Mouse (Mus musculus) kidney, postnatal 0 days (tissue): ENCODE measurements around the gene Ppp1r10. TPM values are rescaled to one million over a fixed set of nuclear protein-coding genes. Genes with fewer than 3 reads are reported as not detected.

ENCODE experiments used
- ATAC-seq: fragments of 200-750 bp; cut with Nextera tagmentation; replicated peaks from 2 replicates; pipeline ENCODE4 v1.8.0; 2017; ENCODE audit warnings: low read depth, moderate number of reproducible peaks, moderate TSS enrichment, moderate library complexity; ENCODE audit not compliant: low FRiP score
- DNase-seq: peaks from one replicate; pipeline ENCODE4 v3.0.0-alpha.2; 2016; ENCODE audit warnings: low spot score
- H3K27ac ChIP-seq: fragments of 300-500 bp; sonication (generic); 2 replicates; pipeline ENCODE4 v1.5.1; 2014; ENCODE audit warnings: mild to moderate bottlenecking
- H3K27me3 ChIP-seq: fragments of 300-500 bp; sonication (generic); 2 replicates; pipeline ENCODE4 v1.6.1; 2014; ENCODE audit warnings: low read length, mixed read lengths; ENCODE audit not compliant: insufficient read depth
- H3K36me3 ChIP-seq: fragments of 300-500 bp; sonication (generic); 2 replicates; pipeline ENCODE4 v1.6.1; 2014; ENCODE audit warnings: low read length, mixed read lengths; ENCODE audit not compliant: insufficient read depth
- H3K4me1 ChIP-seq: fragments of 300-500 bp; sonication (generic); replicated peaks from 2 replicates; pipeline ENCODE4 v1.6.1; 2014; ENCODE audit warnings: antibody characterized with exemption, low read length, mixed read lengths; ENCODE audit not compliant: insufficient read depth
- H3K4me2 ChIP-seq: fragments of 300-500 bp; sonication (generic); 2 replicates; pipeline ENCODE4 v1.6.1; 2014; ENCODE audit warnings: mild to moderate bottlenecking, low read length, moderate library complexity, mixed read lengths
- H3K4me3 ChIP-seq: fragments of 300-500 bp; sonication (generic); replicated peaks from 2 replicates; pipeline ENCODE4 v1.5.1; 2014; ENCODE audit warnings: low read depth, low read length
- H3K9ac ChIP-seq: fragments of 300-500 bp; sonication (generic); 2 replicates; pipeline ENCODE4 v1.6.1; 2014; ENCODE audit warnings: low read depth, low read length
- H3K9me3 ChIP-seq: fragments of 300-500 bp; sonication (generic); replicated peaks from 2 replicates; pipeline ENCODE4 v1.6.1; 2016; ENCODE audit warnings: low read length, inconsistent platforms, mixed read lengths
- CTCF ChIP-seq: IDR thresholded peaks from 2 replicates; pipeline ENCODE4 v1.5.1; 2016; ENCODE audit warnings: antibody characterized with exemption, low read depth, mild to moderate bottlenecking, moderate library complexity
- WGBS: fragments of 180-500 bp; shearing (Covaris S2); extraction: QIAGEN DNeasy Blood & Tissue Kit; methylation state at CpG from one replicate; pipeline ENCODE4 v1.1.7; 2014; 5-methylcytosine and 5-hydroxymethylcytosine counted together
- polyA plus RNA-seq: library from polyadenylated mRNA; unstranded; fragments of >200 nt; fragmentation: Nextera tagmentation; extraction: Ambion mirVana; gene quantifications from 2 replicates; pipeline ENCODE4 v1.2.1, GENCODE M21; 2015

Ppp1r10 gene
- polyA plus RNA-seq, 1 experiment from 2014 or later = 28.8 TPM

DNA sequence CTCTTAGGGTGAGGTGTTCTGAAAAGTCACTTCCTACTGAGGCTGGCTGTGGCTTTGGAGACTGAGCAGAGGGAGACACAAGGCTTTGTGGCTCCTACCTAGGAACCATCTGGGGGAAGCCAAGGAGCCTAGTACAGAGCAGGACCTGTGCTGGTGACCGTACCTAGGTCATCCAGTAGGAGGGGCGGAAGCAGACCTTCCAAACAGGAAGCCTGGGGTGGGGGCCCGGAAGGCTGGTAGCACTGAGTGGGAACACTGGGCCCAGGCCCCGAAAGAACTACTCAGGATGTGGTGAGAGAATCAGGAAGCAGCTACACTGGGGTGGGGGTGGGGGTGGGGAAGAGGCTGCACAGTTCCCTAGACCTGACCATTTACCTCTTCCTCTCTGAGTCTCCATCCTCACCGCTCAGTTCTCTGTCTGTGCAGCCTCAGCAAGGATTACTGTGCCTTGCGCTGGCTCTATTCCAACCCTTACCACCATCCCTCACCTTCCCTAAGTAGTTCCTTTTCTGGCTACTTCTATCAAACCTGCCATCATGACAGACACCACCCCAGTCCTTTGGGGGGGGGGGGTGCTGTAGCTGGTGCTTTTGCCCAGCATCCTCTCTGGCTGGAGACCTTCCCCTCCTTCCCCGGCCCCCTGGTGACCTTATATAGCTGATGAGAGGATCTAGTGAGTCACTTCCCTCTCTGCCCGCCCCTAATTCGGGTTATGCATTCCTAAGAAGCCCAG lies 45.9 kb upstream of the Ppp1r10 start:
- H3K9me3 ChIP-seq = no peaks in the 10 kb centered on the region
- peaks cover 22% of the 10 kb centered on the region for H3K4me1 ChIP-seq
- peak overlapping the region; percentile 61 for H3K4me3 ChIP-seq
- ATAC-seq (no peak; the same call in 1 of the 2 replicates), DNase-seq (peak; percentile 67)
- H3K9ac ChIP-seq = peak overlapping the region; percentile 78; the same call in 1 of the 2 replicates
- H3K27me3 ChIP-seq = no peaks in the 10 kb centered on the region
- 43% methylated on average over 9 of the region's 9 CpGs for WGBS
- peak overlapping the region; percentile 94 for H3K4me2 ChIP-seq
- H3K27ac ChIP-seq = peak overlapping the region; percentile 96
- TF ChIP-seq CTCF = no peak
- 0 out of 2 replicates have a peak, but pooled peaks cover 4% of the 10 kb centered on the region for H3K36me3 ChIP-seq

DNA sequence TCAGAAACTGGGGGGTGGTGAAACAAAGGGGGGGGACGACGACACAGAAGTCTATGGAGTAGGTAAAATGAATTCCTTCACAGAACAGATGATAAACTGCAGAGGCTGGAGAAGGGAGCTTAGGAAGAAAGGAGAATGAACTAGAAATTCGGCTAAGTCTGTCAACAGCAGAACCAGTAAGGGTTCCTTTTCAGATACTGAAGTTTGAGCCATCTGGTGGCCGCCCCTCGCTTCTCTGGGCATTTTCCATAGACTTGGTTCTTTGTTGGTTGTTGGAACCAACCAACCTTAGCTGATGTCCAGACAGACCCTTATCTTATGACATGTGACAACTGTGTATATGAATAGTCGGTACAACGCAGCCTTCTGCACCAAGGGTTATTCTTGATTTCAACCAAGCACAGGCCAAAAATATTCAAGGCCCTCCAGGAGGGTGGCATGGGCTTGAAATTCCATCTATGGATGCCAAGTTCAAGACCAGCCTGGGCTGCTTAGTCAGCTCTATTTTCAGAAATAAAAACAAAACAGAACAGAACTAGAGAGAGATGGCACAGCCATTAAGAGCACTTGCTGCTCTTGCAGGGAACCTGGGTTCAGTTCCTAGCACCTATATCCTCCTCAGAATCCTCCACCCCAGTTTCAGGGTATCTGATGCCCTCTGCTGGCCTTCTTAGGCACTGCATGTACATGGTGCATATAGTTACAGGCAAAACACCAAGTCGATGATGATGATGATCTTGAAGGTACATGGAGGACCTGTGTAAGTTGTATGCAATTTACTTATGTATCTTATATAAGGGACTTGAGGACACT lies 45.1 kb upstream of the Ppp1r10 start:
- DNase-seq = no peak

DNA sequence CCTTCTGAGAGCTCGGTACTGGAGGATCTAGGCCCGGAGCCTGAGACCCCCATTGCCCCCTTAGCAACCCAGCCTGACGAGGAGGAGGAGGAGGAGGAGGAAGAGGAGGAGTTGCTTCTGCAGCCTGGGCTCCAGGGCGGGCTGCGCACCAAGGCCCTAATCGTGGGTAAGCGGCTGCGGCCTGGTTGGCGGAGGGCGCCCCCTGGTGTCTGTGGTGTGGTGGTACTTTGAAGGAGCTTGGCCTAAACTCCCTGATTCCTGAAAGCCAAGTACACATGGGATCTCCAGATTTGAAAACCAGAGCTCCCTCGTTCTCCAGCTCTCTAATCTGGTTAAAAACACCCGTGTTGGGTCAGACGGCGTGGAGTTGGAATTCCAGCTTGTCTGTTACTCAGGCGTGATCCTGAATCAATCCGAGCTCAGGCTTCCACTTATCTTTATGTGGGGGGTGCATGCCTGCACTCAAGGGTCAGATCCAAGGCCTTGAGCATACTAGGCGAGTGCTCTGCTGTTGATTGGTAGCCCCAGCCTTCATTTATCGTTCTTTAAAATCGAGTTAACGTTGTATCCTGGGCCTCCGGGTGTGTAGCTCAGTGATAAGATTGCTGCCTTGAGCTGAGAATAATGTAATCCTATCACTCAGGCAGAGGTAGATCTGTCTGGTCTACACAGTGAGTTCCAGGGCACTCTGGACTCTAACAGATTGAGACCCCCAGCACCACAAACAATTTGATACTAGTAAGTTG lies 42.3 kb upstream of the Ppp1r10 start:
- 29% methylated on average over 21 of the region's 21 CpGs for WGBS

More for the DNA sequence above, 45.1 kb upstream of the Ppp1r10 start:
- no peak for ATAC-seq
- TF ChIP-seq CTCF = peak; percentile 64
- Histone ChIP-seq H3K27ac (peak overlapping the region; percentile 96), H3K27me3 (no peaks in the 10 kb centered on the region), H3K36me3 (0 out of 2 replicates have a peak, but pooled peaks cover 4% of the 10 kb centered on the region), H3K9me3 (no peaks in the 10 kb centered on the region), H3K9ac (0 out of 2 replicates have a peak overlapping the region, but pooled peaks have one; percentile 78), H3K4me1 (peaks cover 22% of the 10 kb centered on the region), H3K4me3 (peak overlapping the region; percentile 61; the same call in 1 of the 2 replicates), H3K4me2 (peak overlapping the region; percentile 94)
- WGBS = 73% methylated on average over 8 of the region's 8 CpGs

DNA sequence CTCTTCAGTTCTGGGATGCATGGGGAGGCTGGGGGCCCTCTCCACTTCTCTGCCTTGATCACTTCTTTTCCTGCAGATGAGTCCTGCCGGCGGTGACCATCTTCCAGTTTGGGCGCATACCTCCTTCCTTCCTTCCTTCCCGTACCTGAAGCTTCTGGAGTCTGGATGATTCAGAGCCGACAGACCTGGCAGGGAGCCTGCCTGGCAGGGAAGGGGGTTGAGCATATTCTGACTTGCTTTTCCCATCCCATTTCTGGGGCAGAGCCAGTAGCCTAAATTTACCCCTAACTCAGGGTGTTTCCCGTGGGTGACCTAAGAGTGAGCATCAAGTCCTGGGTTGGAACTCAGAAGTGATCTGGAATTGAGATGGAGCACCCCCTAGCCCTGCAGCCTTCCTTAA lies 41.5 kb upstream of the Ppp1r10 start:
- no peaks in the 10 kb centered on the region for H3K9me3 ChIP-seq
- DNase-seq = no peak
- H3K9ac ChIP-seq = no peak overlapping the region
- no peak overlapping the region for H3K4me3 ChIP-seq
- WGBS = 78% methylated on average over 6 of the region's 6 CpGs
- H3K36me3 ChIP-seq = 0 out of 2 replicates have a peak, but pooled peaks cover 4% of the 10 kb centered on the region
- no peak for ATAC-seq
- TF ChIP-seq CTCF = no peak
- H3K4me2 ChIP-seq = no peak overlapping the region
- 0 out of 2 replicates have a peak, but pooled peaks cover 6% of the 10 kb centered on the region for H3K4me1 ChIP-seq
- no peak overlapping the region for H3K27ac ChIP-seq
- no peaks in the 10 kb centered on the region for H3K27me3 ChIP-seq

More for the DNA sequence above, 42.3 kb upstream of the Ppp1r10 start:
- Histone ChIP-seq H3K27ac (no peak overlapping the region), H3K9ac (peak overlapping the region; percentile 19; the same call in 1 of the 2 replicates), H3K4me1 (0 out of 2 replicates have a peak, but pooled peaks cover 8% of the 10 kb centered on the region), H3K4me2 (peak overlapping the region; percentile 33; the same call in 1 of the 2 replicates), H3K4me3 (no peak overlapping the region), H3K27me3 (no peaks in the 10 kb centered on the region), H3K36me3 (0 out of 2 replicates have a peak, but pooled peaks cover 4% of the 10 kb centered on the region), H3K9me3 (no peaks in the 10 kb centered on the region)
- DNase-seq (peak; percentile 88), ATAC-seq (peak; percentile 52)
- peak; percentile 96 for TF ChIP-seq CTCF

DNA sequence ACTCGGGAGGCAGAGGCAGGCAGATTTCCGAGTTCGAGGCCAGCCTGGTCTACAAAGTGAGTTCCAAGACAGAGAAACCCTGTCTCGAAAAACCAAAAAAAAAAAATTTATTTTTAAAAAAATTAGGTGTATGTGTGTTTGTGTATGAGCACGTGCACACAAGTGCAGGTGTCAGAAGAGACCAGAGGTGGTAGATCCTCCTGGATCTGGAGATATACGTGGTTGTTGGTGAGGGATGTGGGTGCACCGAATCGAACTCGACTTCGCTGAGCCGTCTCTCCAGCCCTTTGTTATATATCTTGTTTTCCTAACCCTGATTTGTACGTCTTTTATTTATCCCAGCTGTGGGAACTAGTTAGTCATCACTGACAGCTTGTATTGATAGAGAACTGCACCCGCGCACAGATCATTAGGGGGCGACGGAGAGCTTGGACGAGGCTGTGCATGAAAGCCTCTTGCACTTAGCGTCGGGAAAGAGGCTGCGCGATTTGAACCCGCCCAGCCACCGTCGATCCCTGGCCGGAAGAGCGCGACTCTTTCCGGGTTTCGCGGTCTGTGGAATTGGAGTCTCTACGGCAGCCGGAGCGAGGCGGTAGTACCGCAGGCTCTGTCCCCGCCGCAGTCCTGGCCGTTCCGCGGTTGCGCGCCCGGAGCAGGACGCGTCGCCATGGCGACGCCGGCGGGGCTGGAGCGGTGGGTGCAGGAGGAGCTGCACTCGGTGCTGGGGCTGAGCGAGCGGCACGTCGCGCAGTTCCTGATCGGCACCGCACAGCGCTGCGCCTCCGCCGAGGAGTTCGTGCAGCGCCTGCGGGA lies 36.8 kb upstream of the Ppp1r10 start, which contains the start of gene Dhx16:
TSS of gene Dhx16 (plus strand) at position 575 of the 813 bp plus-strand sequence.
- H3K27me3 ChIP-seq = no peaks in the 10 kb centered on the region
- peak within 1 kb of the TSS; percentile 84 for H3K9ac ChIP-seq
- H3K36me3 ChIP-seq = peaks cover 27% of the 10 kb centered on the region; the same call in 1 of the 2 replicates
- H3K9me3 ChIP-seq = no peaks in the 10 kb centered on the region
- peak within 1 kb of the TSS; percentile 97 for H3K4me3 ChIP-seq
- peak; percentile 97 for DNase-seq
- H3K27ac ChIP-seq = peak within 1 kb of the TSS; percentile 69
- peak within 1 kb of the TSS; percentile 85 for H3K4me2 ChIP-seq
- ATAC-seq = peak; percentile 92
- TF ChIP-seq CTCF = peak; percentile 83
- WGBS = 5% methylated on average over 66 of the region's 66 CpGs
- no peaks in the 10 kb centered on the region; the same call in 1 of the 2 replicates for H3K4me1 ChIP-seq
